Mouse (Mus musculus) cerebellum, adult 8-10 months (tissue): ENCODE data around the gene Mdga1.

Experiments
- DNase-seq: peaks from one replicate; pipeline ENCODE4 v3.0.0; 2022

Mdga1 gene

DNA sequence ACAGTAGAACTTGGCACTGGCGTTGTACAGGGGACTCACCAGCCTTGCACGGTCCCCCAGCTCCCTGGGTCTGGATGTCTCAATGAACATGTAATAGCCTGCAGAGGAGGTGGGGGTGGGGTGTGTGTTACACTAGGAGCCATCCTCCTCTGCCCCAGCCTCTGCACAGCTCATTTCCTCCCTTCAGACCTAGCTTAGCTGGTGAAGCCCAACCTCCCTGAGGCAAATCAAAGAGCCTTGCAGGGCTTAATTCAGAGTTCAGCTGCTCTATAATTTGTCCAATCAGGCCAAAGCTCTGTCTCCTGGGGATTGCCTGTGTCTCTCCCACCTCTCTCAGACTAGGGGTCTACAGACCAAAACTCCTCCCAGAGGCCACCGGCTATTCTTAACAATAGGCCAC is 131.9 kb downstream of the Mdga1 start:
- no peak for DNase-seq

DNA sequence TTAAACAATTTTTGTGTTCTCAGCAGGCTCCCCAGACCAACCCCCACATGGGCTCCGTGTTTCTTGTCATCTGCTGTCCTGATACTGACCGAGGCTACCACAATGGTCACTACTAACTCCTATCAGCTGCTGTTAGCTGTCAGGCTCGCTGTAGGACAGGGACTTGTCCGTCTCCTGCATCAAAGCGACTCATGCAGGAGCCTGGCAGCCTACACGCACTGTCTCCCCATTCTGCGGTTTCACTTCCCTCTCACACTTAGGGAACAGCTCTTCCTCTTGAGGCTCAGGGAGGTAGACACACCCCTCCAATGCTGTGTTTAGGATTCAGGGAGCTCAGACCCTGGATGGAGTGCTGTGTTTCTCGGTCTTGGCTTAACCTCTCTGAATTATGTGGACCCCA is 132.4 kb downstream of the Mdga1 start:
- DNase-seq = no peak

DNA sequence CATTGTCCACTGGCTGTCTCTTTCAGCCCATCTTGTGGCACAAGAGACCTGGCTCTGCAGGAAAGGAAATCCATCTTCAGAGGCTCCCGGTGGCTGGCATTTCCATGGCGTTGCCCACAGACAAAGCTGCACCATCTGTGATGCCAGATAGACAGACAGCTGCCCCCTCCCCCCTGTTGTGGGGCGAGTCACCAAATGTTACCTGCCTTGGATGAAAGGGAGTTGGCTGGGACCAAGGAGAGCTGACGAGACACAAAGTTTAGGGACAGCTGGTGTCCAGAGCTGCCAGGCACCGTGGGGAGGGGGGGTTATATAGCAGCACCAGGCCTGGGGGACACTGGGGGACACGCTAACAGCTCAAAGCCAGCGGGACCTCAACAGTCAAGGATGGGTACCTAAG is 135.1 kb downstream of the Mdga1 start:
- peak; percentile 85 for DNase-seq

DNA sequence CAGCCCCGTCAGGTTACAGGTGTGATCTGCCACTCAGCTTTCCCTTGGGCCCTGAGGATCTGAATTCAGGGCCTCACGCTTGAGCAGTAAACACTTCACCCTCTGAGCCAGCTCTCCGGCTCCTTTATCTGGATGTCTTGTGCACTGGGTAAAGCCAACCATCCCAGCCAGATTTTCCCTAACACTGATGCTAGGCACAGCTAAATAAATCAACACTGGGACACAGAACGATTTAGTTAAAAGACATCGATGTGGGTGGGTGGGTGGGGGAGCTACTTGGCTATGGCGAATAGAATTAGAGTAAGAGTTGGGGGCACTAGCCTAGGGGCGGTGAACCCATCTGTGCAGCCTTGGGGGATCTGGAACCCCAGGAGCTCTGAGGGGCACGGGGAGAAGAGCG is 135.6 kb downstream of the Mdga1 start:
- DNase-seq = no peak

DNA sequence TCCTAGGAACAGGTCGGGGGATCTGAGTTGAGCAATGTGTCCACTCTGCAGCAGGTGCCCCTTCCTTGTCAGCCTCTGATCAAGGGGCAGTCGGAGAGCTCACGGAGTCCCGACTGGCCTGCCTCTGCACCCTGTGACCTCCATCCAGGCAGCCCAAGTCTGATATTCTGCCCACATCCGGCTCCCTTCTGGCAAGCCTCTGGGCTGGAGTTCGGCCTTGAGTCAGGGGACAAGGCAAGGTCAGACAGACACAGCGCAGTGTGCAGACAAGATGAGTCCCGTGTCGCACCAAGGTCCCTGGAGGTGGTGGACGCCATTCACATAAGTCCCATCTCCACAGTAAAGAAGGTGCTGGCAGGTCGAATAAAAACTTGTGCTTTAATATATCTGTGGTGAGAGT is 138.2 kb downstream of the Mdga1 start:
- no peak for DNase-seq

DNA sequence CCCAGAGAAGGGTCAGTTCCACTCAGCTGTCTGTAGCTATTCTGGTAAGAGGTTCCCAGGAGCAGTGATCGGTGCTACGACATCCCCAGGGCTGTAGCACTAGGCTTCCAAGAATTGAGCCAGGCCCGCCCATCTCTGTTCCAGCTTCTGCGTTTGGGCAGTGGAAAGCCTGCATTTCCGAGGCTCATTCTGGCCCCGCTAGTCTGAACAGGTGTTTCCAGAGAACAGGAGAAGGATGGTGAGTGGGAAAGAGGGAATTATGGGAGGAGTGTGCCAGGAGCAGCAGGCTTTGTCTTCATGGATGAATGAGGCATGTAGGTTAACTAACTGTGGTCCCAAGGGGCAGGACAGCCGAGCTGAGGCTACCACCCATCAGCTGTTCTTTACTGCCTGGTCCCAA is 140.8 kb downstream of the Mdga1 start:
- DNase-seq = no peak

DNA sequence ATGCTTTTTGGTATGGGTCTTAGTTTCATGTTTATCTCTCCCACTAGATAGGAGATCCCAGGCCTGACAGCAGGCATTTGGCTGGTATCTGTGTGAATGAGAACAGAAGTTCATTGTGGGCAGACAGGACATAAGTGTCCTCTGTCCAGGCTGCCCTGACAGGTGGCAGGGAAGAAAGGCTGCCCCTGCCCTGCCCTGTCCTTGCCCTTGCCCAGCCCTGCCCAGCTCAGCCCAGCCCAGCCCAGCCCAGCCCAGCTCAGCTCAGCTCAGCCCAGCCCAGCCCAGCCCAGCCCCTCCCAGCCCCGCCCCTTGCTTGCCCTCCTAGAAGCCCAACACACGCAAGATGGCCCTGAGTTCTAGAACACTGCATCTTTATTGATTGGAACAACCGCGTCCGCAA is 142.3 kb downstream of the Mdga1 start:
- DNase-seq = no peak

DNA sequence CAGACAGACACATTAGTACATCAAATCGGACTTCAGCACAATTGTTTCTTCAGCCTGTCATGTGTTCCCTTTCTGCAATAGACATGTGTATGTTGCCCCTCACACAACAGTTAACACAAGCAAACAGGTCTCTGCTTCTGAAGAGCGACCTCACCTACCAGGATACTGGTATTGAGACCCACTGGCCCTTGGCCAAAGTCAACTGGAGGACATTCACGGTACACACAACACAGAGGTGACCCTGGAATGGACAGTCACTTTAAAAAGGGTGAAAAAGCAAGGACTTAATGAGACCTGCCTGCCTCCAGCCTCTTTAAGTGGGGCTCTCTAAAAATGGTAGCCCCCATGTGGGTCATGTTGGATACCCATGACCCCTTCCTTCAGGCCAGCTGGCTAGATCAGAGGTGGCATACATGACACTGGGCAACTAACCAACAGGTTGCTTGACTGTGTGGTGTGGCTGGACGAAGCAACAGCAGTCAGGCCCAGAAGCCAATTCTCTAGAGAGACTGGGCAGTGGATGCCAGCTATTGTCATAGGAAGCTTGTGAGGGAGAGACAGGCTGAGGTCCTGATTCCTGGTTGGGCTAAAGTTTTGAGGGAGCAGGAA is 145.3 kb downstream of the Mdga1 start:
- no peak for DNase-seq

DNA sequence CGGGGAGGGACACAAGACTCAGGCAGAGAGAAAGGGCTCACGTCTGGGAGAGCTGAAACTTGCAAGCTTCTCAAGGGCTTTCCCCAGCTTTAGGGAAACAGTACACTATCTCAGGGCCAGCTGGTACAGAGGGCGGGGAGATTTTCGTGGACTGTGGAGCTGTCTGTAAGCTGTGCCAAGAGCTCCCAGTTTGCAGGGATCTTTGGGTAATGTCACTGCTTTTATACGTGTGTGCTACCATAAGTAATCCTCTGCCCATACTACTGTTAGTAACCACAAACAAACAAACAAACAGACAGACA is 145.7 kb downstream of the Mdga1 start:
- no peak for DNase-seq

DNA sequence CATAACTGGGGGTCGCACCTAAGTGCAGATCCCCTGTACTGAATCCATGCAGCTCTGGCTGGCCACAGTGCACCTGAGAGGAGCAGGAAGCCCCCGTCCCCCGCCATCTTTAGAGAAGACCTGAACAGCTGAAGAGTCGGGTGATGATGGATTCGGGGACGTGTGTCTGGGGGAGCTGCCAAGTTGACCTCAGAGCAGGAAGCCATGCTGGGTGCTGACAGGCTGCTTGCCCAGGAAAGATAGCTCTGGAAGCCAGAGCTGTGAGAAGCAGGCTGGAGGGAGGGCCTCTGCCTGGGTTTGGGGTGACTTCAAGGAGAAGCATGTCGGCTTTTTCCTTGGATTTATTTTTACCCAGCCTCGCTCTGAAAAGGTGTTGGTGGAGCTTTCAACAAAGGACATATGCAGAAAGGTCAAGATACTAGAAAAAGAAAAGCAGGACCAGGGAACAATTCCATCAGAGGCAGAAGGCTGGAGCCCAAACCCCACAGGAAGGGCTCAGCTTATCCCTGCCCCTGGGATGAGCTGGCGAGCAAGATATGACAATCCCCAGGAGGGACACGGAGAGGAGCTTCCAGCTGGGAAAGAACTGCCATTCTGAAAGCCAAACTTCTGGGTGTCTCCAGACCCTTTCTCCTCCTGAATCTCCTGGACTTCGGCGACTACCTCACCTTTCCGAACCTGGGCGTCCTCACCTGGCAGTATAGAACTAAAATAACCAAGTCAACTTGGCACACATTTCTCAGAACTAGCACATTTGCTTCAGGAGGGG is 146.3 kb downstream of the Mdga1 start:
- DNase-seq = peak; percentile 68

DNA sequence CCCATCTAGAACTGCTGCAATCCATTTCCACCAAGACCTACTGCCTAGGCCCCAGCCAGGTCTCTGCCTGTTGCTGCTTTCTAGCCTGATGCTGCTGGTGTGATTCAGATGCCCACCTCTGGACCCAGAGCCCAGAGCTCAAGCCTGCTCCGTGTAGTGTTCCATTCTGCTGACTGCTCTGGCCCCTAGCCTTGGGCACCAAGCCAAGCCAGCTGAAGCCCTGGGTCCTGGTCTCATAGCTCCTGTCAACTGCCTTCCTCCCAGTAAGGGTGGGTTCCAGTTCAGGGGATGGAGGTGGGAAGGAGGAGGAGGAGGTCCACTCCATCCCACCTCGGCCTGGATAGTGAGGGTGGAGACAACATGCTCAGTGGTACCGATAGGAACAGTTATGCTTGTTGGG is 150.3 kb downstream of the Mdga1 start:
- no peak for DNase-seq

DNA sequence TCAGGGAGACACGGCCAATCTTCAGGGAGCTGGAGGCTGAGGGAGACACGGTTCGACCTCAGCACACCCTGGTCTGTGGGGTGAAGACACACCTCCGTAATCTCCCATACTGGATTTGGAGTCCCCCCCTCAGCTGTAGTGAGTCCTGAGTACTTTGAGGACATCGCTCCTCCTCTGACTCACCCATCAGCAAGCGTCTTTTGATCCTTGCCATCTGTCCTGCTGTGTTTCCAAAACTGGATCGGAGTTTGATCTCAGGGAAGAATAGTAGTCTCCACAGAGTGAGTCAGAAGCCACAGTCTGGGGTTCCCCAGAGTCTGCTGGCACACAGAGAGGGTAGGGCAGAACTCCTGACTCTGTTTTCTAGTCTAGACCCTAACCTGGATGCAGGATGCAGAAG is 150.9 kb downstream of the Mdga1 start:
- no peak for DNase-seq

DNA sequence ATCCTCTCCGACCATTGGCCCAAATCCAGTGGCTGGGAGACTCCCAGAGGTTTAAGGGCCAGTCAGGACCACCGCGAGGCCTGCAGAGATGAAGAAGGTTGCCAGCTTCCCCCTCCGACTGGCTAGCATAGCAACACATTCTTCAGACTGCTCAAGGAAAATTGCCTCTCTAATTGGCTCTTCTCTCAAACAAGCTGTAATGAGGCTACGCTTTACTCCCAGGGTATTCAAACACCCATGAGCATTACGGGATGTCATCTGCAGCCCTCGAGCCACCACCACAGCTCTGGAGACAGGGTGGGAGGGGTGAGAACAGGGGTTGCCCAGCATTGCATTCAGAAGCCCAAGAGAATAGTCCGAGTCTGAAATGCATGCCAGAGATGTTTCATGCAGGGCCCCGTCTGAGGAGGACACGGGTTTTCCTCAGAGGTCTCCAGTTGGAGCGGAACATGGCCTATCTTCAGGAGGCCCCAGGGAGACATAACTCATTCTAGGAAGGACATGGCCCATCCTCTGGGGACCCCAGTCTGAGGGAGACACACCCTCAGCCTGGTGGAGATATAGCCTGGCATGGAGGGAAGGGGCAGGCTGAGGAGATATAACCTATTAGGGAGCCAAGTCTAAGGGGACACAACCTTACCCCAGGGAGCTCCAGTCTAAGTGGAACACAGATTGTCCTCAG is 151.5 kb downstream of the Mdga1 start:
- no peak for DNase-seq

DNA sequence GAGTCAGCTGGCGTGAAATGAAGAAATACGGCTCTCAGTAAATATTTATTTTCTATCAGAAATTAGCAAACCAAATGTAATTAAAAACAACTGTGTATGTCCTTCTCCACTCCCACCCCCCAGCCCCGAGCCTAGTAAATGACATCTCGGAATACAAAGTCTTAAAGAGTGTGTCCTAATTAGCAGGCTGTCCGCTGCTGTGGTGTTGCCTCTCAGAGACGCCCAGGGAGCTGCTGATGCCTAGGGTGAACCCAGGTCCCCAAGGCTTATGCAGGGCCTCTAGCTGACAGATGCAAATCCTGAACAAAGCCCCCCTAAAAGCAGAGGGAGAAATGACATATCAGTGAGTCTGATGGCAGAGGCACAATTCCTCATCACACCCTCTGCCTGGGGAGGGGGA is 155.1 kb downstream of the Mdga1 start:
- DNase-seq = no peak

DNA sequence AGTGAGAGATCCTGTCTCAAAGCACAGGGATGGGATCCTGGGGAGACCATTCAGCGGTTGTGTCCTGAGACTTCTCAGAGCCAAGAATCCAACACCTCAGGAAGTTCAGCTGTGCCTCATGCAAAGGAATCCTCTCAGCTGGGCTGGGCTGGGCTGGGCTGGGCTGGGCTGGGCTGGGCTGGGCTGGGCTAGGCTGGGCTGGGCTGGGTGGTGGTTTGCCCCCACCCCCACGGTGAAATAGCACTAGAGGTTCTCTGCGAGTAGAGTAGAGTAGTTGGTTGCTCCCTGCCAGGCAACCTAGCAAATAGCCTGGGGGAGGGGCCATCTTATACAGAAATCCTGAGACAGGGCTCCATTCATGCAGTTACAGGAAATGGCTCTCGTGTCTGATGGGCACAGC is 156.6 kb downstream of the Mdga1 start:
- no peak for DNase-seq

DNA sequence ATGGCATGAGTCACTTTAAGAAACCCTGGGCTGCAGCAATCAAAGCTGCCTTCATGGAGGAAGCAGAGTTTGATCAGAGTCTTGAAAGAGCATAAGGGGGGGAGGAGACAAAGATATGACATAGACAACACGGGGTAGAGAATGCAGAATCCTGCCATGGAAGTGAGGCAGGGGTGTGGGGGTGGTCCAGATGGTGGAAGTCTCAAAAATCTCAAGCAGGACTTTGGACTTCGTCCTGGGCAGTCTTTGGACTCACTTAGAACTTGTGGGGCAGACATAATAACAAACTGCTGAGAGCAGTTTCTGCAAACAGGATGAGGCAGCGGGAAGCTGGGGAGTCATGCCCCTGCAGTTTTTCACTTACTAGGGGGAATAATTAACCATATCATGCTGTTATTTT is 166.3 kb downstream of the Mdga1 start:
- no peak for DNase-seq

DNA sequence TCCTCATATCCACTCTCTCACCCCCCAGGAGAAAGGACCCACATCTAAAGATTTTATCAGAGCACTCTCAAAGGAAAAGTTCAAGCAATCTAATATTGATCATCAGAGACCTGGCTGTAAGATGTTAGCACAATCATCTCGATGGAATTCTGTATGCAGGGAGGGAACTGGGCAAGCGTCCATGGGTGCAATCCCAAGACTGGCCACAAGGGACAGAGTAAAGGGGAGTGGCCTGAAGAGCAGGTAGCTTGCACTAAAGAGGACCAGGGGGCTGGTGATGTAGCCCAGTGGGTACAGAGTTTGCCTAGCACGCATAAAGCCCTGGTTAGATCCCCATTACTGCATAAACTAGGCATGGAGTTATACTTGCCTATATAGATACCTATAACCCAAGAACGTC is 168.5 kb downstream of the Mdga1 start:
- DNase-seq = peak; percentile 71

DNA sequence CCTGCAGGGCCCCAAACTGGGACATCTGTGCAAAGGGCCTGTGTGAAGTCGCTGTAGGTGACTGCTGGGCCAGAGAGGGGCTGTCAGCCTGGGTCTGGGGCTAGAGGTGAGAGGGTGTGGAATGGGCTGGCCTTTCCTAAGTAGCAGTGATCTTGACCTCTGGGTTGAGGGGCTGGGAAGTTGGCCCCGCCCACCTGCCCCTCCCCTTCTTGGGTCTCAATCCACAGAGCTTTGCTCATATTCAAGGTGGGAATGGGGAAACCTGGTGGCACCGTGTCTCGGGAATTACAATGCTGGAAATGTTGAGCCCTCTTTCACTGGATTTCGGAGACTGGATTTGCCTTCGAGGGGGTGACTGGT is 169.8 kb downstream of the Mdga1 start:
- no peak for DNase-seq

DNA sequence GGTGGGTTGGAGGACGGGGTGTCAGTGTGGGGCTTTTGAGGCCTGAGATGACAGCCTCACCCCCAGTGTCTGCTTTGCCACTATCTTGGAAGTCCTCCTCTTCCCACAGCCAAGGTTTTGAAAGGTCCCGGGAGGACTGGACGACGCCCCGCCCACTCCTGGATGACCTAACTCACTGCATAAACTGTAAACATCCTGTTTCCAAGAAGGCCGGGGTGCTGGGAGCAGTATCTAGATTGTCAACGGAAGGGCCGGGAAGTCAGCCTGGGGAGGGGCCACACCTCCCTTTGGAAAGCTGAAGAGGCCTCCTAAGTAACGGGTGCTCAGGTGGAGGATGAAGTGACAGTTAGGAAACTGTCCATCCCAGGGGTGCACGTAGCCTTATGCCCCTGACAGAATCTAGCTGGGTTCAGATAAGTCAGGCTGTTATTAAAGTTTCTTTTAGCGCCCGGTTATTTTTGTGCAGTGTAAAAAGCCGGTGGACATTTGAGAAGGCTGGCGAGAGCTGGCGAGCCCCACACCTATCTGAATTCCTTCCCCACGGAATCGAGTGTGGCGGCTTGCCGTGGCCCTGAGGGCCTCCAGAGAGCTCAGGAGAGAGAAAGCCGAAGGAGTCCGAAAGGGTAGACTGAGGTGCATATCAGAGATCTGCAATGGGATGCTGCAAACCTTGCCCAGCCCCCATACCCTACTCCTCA is 170.3 kb downstream of the Mdga1 start:
- no peak for DNase-seq

DNA sequence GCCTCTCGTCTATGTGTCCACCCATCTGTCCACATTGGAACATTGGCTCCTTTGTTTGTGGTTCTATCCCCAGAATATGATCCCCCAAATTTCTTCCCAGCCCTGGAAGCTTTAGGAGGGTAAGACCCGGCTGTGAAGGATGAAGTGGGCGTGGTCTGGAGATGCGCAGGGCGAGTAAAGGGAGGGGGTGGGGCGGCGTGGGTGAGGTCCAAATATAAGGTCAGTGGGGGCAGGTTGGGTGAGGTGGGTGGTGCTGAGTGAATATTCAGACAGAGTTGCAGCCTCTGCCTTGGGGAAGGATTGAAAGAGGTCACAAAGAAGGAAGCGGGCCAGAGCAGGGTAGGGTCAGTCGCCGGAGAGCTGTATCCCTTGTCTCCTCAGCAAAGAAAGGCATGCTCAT is 171.7 kb downstream of the Mdga1 start:
- no peak for DNase-seq

DNA sequence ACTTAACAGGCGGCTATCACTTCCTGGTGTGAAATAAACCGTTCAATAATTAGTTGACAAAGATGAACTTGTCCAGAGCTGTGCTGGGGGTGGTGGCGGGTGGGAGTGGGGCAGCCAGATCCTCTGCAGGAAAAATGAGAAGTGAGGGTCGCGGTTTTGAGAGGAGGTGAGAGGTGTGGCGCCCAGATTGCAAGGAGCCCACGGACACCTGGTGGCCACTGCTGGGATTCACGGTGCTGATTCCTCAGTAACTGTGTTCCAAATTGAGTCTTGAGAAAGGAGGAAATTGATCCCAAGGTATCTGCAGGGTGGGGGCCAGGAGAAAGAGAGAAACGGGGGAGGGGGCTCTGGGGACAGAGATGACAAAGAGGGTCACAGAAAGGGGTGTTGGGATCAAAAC is 173.1 kb downstream of the Mdga1 start:
- DNase-seq = no peak

DNA sequence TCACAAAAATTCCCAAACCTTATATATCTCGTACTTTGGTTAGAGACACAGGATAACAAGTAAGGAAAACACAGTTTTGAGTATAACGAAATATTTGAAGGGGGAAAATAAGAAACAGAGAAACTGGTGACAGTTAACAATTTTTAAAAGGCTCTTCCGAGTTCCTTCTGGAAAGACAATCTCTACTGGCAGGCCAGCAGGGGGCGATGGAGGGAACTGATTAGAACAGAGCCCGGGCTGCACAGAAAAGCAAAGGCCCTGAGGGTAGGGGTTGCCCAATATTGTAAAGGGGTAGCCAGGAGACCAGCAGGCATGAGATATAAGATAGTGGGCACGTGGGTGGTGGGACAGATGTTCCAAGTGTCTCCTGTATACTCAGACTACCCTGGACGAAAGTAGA is 173.8 kb downstream of the Mdga1 start:
- peak; percentile 76 for DNase-seq

DNA sequence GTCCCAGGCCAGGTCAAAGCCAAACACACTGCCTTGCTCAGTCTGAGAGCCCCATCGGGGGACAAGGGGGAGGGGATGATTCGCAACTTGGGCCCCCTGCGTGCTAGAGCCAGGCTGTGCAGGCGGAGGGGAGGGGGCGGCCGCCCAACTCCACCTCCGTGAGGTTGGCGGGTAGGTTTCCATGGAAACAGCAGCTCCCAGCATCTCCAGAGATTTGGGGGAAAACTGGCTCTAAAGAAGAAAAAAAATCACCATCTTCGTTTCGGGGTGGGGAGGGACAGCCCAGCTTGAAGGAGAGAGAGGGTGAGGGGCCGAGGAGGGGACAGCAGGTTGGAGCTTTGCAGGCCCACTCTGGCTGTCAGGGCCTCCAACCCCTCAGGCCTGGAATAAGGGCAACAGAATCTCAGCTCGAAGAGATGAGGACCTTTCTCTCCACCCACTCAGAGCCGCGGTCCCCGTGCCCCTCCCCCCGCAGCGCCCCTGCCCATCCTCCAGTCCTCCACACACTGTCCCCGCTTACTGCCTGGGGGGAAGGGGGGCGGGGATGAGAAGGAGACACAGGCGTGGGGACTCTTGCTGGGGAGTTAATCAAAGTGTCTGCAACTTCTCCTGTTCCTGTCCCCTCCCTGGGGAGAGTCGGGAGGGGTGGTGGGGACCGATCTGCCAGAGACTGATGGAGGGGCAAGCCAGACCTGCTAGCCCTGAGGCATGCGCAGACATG is 174.7 kb downstream of the Mdga1 start:
- no peak for DNase-seq
